Mouse (Mus musculus): ENCODE data around the gene Sdhaf3. TPM values are rescaled to one million over a fixed set of nuclear protein-coding genes. Genes with fewer than 3 reads are reported as not detected.
"Not testable (repeated sequence)": the region's sequence is repeated elsewhere in the genome, so short reads cannot be mapped to it uniquely, and the experiment has no call there.

Sdhaf3 gene
- total RNA-seq (2021): 1 to 10 TPM; 6.5 to 6.6 TPM
- long read RNA-seq, full-length matches to known transcripts: 14 of 16 reads
- long read RNA-seq, partial matches to known transcripts: 0 of 16 reads
- long read RNA-seq, other reads (novel, unspliced or antisense): 2 of 16 reads

- peak; percentile 94 to 97 for DNase-seq (ENCODE audit: low spot score in 2 of 2)
Measured at GRCm38 (mm10) chr6:6955764-6956561, at the start of gene Sdhaf3. Gene Sdhaf3 (plus strand): TSS chr6:6956004.

GRCm38 (mm10) chr6:6909586-6909985 is 46.2 kb upstream of the Sdhaf3 start:
- no peak for DNase-seq (ENCODE audit: low spot score in 2 of 2)

GRCm38 (mm10) chr6:6914304-6914703 is 41.5 kb upstream of the Sdhaf3 start:
- no peak for DNase-seq (ENCODE audit: low spot score in 2 of 2)

GRCm38 (mm10) chr6:6914849-6915525 is 40.8 kb upstream of the Sdhaf3 start:
- DNase-seq (ENCODE audit: low spot score in 2 of 2): peak in 1 of 2 experiments; percentile 71

GRCm38 (mm10) chr6:6915526-6915915 is 40.3 kb upstream of the Sdhaf3 start:
- no peak for DNase-seq (ENCODE audit: low spot score in 2 of 2)

GRCm38 (mm10) chr6:6917334-6917733 is 38.5 kb upstream of the Sdhaf3 start:
- no peak for DNase-seq (ENCODE audit: low spot score in 2 of 2)

- DNase-seq (ENCODE audit: low spot score in 2 of 2): peak; percentile 9 to 40
Measured at GRCm38 (mm10) chr6:6925264-6925663, 30.5 kb upstream of the Sdhaf3 start.

GRCm38 (mm10) chr6:6930831-6931230 is 25.0 kb upstream of the Sdhaf3 start:
- no peak for DNase-seq (ENCODE audit: low spot score in 2 of 2)

GRCm38 (mm10) chr6:6931507-6931906 is 24.3 kb upstream of the Sdhaf3 start:
- DNase-seq (ENCODE audit: low spot score in 2 of 2): no peak

GRCm38 (mm10) chr6:6940845-6941244 is 15.0 kb upstream of the Sdhaf3 start:
- DNase-seq (ENCODE audit: low spot score in 2 of 2): no peak

GRCm38 (mm10) chr6:6942813-6943212 is 13.0 kb upstream of the Sdhaf3 start:
- DNase-seq (ENCODE audit: low spot score in 2 of 2): peak in 1 of 2 experiments; percentile 42

- DNase-seq (ENCODE audit: low spot score in 2 of 2): no peak
Measured at GRCm38 (mm10) chr6:6947650-6948049, 8.2 kb upstream of the Sdhaf3 start.

- DNase-seq (ENCODE audit: low spot score in 2 of 2): no peak
Measured at GRCm38 (mm10) chr6:6955395-6955763, 425 bp upstream of the Sdhaf3 start.

- not testable (repeated sequence) for DNase-seq (ENCODE audit: low spot score in 2 of 2)
Measured at GRCm38 (mm10) chr6:6959234-6959633, 3.4 kb downstream of the Sdhaf3 start.

GRCm38 (mm10) chr6:6997226-6997946 is 41.6 kb downstream of the Sdhaf3 start:
- no peak for DNase-seq (ENCODE audit: low spot score in 2 of 2)

GRCm38 (mm10) chr6:6997956-6998355 is 42.2 kb downstream of the Sdhaf3 start:
- no peak for DNase-seq (ENCODE audit: low spot score in 2 of 2)

GRCm38 (mm10) chr6:6999015-6999414 is 43.2 kb downstream of the Sdhaf3 start:
- no peak for DNase-seq (ENCODE audit: low spot score in 2 of 2)

GRCm38 (mm10) chr6:7003085-7003484 is 47.3 kb downstream of the Sdhaf3 start:
- DNase-seq (ENCODE audit: low spot score in 2 of 2): no peak

GRCm38 (mm10) chr6:7004005-7004404 is 48.2 kb downstream of the Sdhaf3 start:
- DNase-seq (ENCODE audit: low spot score in 2 of 2): peak in 1 of 2 experiments; percentile 6

GRCm38 (mm10) chr6:7038087-7038486 is 82.3 kb downstream of the Sdhaf3 start:
- no peak for DNase-seq (ENCODE audit: low spot score in 2 of 2)

- DNase-seq (ENCODE audit: low spot score in 2 of 2): no peak
Measured at GRCm38 (mm10) chr6:7038835-7039234, 83.0 kb downstream of the Sdhaf3 start.

- DNase-seq (ENCODE audit: low spot score in 2 of 2): no peak
Measured at GRCm38 (mm10) chr6:7041912-7042311, 86.1 kb downstream of the Sdhaf3 start.

Data from layer of hippocampus, adult 18-20 months (tissue).